Mouse (Mus musculus) C3H10T1/2 (cell line): Measurements from ENCODE around the gene Pgf. TPM values are rescaled to one million over a fixed set of nuclear protein-coding genes. Genes with fewer than 3 reads are reported as not detected.

ENCODE experiments used
- polyA plus RNA-seq, 2 experiments: library from polyadenylated mRNA; unstranded; fragments of >200 nt; fragmentation: generic; extraction: Trizol; gene quantifications; one replicate each; pipeline ENCODE4 v1.2.1; 2012; ENCODE audit warnings: missing spikeins in 2 of 2

The Pgf gene
- 1 to 10 TPM; 4.1 to 5.0 TPM for polyA plus RNA-seq

GRCm38 (mm10) chr12:85177740-85178239 lies at the start of gene Pgf:
Gene Pgf, minus strand, starts transcription at chr12:85177790.

GRCm38 (mm10) chr12:85219236-85219904 lies 41.8 kb upstream of the Pgf start, which contains the start of gene Eif2b2:
Gene Eif2b2, plus strand, starts transcription at chr12:85219481.

GRCm38 (mm10) chr12:85151002-85151774 lies 26.4 kb downstream of the Pgf start, which contains the start of gene Rps6kl1:
Gene Rps6kl1, minus strand, starts transcription at chr12:85151264.

Other genes starting within 250 kb of the Pgf start
- gene Fcf1, start 206.9 kb downstream of the Pgf start, polyA plus RNA-seq = 10 to 100 TPM; 23.3 to 75.7 TPM
- gene Arel1, start 206.9 kb downstream of the Pgf start, polyA plus RNA-seq = 1 to 10 TPM in 1 of 2 experiments, under 1 TPM in 1; 0.55 to 6.9 TPM
- gene Ylpm1, start 181.5 kb downstream of the Pgf start, polyA plus RNA-seq = 10 to 100 TPM in 1 of 2 experiments, 1 to 10 TPM in 1; 3.3 to 19.4 TPM
- gene Prox2, start 67.0 kb downstream of the Pgf start, polyA plus RNA-seq = 1 to 10 TPM in 1 of 2 experiments, under 1 TPM in 1; 0.89 to 4.6 TPM
- 10 to 100 TPM; 61.0 to 80.1 TPM for gene Dlst, start 67.0 kb downstream of the Pgf start, polyA plus RNA-seq
- gene Rps6kl1, start 26.5 kb downstream of the Pgf start, polyA plus RNA-seq = under 1 TPM; 0.34 to 0.35 TPM
- gene Eif2b2, start 41.7 kb upstream of the Pgf start, polyA plus RNA-seq = 100 to 1,000 TPM; 127 to 237 TPM
- 1 to 10 TPM in 1 of 2 experiments, under 1 TPM in 1; 0.25 to 1.5 TPM for gene Mlh3, start 92.8 kb upstream of the Pgf start, polyA plus RNA-seq
- gene Acyp1, start 110.6 kb upstream of the Pgf start, polyA plus RNA-seq = 10 to 100 TPM in 1 of 2 experiments, 1 to 10 TPM in 1; 4.6 to 40.7 TPM
- gene Zc2hc1c, start 110.8 kb upstream of the Pgf start, polyA plus RNA-seq = 1 to 10 TPM in 1 of 2 experiments, under 1 TPM in 1; 0.71 to 1.7 TPM
- gene Nek9, start 161.6 kb upstream of the Pgf start, polyA plus RNA-seq = 10 to 100 TPM in 1 of 2 experiments, 1 to 10 TPM in 1; 3.6 to 43.4 TPM
- 100 to 1,000 TPM in 1 of 2 experiments, 10 to 100 TPM in 1; 79.7 to 163 TPM for gene Tmed10, start 197.1 kb upstream of the Pgf start, polyA plus RNA-seq